Mouse (Mus musculus) urinary bladder, postnatal 36 days (tissue): Measurements from ENCODE around the gene Npw.
"Not testable (repeated sequence)": the region's sequence is repeated elsewhere in the genome, so short reads cannot be mapped to it uniquely, and the experiment has no call there.

ENCODE experiments used
- DNase-seq, 2 experiments: peaks; one replicate each; pipeline ENCODE4 v3.0.0; 2022; ENCODE audit warnings: low spot score in 2 of 2, mixed read lengths in 1 of 2

Gene Npw

DNA sequence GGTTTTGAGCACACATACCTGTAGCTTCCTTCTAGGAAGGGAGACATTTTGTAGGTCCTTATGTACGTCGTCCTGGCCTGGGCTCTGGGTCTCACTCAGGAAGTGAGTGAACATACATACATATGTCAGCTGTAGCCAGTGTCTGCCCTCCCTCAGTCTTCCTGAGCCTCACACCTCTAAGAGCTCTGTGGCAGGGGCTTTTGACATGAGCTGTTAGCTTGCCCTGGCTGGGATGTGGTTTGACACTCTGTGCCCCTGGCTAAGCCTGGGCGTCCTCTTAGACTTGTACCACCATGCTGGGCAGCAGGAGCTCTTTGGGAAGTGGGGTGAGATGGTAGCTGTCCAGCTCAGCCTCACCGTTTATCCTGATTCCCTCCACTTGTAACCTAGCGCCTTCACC, 13.1 kb upstream of the Npw start:
- no peak for DNase-seq

DNA sequence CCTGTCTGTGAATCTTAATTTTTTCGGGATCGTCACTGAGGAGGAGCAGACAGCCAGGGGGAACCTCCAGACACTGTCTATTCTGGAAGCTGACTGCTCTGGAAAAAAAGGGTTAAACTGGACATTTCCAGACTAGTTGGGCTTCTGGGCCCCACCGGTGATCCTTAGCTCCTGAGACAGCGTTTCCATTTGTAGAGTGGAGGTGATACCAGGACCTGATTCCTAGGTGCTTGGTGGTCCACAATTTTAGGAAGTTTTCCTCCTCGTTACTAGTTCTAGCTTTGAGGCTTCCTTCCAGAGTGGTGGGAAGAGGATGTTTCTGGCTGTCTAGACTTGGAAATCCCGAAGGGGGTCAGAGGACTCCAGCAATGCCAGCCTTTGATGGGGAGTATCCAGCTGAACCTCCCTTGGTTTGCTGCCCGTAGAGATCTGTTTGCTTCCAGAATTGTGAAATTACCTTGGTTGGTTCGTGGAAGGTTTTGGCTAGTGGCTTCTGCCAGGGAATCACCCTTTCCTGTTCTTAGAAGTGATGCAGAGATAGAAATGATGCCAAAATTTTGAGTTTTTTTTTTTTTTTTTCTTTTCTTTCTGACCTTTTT, 12.1 kb upstream of the Npw start:
- DNase-seq = no peak

GRCm38 (mm10) chr17:24669545-24670245, 11.4 kb upstream of the Npw start, which contains the start of gene Zfp598:
Zfp598 (plus strand) TSS chr17:24669687.
- DNase-seq = peak; percentile 92 to 94

GRCm38 (mm10) chr17:24669214-24669544, 10.9 kb upstream of the Npw start:
- DNase-seq = not testable (repeated sequence)

DNA sequence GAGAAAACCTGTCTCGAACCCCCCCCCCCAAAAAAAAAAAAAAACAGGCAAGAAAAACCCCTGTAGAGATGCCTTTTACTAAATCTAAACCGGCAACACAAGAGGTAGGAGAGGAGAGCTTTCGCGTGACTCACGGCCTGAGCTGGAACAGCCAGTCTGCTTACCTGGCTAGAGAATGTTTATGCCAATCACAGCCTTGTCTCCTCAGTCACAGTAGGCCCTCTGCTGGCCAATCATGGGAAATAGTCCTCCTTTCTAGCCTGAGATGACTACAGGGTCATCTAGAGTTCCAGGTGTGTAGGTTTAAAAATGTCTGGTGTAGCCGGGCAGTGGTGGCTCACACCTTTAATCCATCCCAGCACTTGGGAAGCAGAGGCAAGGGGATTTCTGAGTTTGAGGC, 9.2 kb upstream of the Npw start:
- DNase-seq = peak; percentile 65 to 79

- not testable (repeated sequence) for DNase-seq
Observed at GRCm38 (mm10) chr17:24667011-24667410, 8.8 kb upstream of the Npw start.

DNA sequence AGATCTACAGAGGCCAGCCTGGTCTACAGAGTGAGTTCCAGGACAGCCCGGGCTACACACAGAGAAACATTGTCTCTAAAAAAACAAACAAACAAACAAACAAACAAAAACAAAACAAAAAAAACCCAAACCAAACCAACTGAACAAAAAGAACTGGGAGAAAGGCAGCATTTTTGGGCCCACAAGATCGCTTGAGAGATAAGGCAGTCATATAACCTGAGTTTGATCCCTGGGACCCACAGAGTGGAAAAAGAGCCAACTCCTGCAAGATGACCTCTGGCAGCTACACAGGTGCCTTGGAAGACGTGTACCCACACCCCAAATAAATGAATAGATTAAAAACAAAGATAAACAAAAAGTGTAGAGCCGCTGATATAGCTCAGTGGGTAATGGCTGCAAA, 3.3 kb downstream of the Npw start:
- DNase-seq = no peak

DNA sequence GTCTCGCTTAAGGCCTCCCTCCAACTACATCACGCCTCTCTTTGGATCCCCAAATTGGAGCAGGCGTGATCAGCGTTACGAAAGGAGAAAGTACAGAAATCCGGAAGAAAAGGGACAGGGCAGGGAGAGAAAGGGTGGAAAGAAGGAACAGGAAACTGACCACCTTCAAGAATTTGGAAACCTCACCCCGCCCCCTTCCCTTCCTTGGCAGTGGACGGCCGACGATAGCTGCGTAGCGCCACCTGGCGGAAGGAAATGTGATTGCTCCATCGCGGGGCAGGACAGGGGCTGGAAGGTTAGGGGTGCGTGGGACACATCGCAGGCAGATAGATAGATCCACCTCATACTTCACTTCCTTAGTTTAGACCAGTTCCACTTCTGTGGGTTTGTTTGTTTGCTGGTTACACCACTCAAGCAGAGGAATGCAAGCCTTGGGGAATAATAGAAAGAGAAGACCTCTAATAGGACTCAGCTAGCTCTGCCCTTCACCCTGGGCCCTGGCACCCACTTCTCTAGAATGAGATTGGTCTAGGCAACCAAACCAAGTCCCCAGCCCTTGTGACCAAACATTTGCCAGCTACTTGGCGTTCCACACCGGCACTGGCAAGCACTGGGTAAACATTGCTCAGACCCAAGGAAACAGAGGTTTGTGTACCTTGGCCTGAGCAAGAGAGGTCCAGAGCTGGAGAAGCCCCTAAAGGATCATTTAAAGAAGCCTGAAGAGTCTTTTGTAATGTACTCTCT, 4.1 kb downstream of the Npw start:
- peak; percentile 67 to 73 for DNase-seq

DNA sequence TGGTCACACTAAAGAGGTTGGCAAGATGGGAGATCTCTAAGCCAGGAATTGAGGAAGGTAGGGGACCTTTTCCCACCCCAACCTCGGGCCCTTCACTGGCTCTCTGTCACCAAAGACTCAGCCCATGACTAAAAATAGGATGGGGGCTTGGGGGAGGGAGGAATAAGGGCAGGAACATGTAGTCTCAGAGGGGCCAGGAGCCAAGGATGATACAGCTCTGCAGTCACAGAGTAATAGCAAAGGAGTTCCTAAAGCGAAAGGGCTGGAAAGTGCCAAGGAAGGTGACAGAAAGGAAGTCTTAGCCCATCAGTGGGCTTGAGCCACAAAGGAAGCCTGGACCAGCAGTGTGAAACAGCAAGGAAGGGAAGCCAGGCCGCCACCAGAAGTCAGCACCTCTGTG, 6.4 kb downstream of the Npw start:
- DNase-seq = no peak

DNA sequence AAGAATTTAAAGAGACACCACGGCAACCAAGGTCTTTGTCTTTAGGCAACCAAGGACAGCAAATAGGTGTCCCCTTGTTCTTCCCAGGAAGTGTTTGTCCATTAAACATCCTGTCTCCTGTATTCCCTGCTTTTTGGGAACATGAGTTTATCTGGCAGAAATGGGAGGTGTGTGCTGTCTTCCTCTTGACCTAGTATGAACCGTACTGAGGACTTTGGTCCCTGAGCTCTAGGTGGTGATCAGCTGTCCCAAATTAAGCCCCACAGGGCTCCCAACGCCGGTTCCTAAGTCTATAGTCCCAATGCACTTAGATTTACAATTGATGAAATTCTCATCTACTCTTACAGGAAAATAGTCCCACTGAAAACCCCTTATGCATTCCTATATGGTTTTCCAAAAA, 7.5 kb downstream of the Npw start:
- DNase-seq = no peak

- DNase-seq = peak; percentile 51 to 54
Observed at GRCm38 (mm10) chr17:24650070-24650616, 8.1 kb downstream of the Npw start, which contains the start of gene Slc9a3r2. Slc9a3r2 (minus strand) TSS chr17:24650327.

- peak; percentile 48 to 50 for DNase-seq
Observed at GRCm38 (mm10) chr17:24649581-24650069, 8.6 kb downstream of the Npw start.

DNA sequence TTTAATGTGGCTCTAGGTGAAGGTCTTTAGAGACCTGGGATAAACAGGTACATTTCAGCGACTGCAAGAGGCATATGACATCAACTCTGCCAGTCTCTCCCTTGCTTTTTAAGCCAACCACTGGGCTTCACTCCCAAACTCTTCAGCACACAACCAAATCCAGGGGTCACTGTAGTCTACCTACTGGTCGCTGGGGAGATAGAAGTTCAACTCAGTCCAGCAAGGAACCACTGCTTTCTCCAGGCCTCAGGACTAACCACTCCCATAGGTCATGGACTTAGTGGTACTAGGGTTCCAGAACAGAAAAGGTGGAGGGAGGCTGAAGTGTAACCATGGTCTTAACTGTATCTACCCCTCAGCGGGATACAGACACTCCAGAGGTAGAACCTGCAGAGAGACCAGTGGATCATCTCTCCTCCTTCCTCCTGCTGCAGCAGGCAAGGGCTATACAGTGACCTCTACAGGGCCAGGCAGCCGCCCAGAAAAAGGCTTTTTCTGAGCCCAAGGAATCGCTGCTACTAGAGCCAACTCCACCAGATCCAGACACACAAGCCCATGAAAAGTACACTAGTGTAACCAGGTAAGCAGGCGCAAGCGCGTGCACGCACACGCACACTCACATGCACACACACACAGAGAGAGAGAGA, 9.4 kb downstream of the Npw start:
- no peak for DNase-seq

DNA sequence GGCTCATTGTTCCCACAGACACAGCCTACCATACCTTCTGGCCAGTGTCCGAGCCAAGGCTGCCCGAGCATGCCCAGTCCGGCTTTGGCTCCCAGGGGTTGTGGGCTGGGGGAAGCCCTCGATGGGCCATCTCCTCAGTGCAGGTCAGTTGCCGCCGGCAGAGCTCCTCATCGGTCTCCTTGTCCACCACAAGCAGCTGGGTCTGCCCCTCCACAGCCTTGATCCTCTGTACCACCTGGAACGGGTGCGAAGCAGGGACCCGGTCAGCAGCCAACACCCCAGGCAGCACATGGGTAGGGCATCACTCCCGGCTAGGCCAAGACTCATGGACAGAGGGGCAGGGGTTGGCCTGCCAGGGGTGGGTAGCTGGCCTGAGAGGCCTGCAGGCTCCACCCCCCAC, 10.8 kb downstream of the Npw start:
- no peak for DNase-seq

GRCm38 (mm10) chr17:24646381-24646780, 11.9 kb downstream of the Npw start:
- no peak for DNase-seq

DNA sequence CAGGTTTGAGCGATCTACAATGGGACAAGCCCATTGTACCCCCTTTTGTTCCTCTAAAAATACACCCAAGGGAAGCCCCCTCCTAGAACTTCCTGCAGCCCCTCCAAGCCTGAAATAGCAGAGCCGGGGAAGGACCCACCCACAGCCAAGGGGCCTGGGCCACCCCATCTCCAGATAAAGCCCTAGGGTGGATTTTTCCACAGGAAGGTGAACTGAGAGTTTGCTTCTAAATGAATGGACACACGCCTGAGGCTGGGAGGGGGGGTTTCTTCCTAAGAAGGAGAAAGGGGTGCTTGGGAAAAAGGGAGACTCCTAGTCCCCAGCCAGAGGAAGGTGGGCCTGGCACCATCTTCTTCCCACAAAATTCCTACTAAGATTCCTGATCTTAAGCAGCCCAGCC, 12.3 kb downstream of the Npw start:
- DNase-seq = no peak

DNA sequence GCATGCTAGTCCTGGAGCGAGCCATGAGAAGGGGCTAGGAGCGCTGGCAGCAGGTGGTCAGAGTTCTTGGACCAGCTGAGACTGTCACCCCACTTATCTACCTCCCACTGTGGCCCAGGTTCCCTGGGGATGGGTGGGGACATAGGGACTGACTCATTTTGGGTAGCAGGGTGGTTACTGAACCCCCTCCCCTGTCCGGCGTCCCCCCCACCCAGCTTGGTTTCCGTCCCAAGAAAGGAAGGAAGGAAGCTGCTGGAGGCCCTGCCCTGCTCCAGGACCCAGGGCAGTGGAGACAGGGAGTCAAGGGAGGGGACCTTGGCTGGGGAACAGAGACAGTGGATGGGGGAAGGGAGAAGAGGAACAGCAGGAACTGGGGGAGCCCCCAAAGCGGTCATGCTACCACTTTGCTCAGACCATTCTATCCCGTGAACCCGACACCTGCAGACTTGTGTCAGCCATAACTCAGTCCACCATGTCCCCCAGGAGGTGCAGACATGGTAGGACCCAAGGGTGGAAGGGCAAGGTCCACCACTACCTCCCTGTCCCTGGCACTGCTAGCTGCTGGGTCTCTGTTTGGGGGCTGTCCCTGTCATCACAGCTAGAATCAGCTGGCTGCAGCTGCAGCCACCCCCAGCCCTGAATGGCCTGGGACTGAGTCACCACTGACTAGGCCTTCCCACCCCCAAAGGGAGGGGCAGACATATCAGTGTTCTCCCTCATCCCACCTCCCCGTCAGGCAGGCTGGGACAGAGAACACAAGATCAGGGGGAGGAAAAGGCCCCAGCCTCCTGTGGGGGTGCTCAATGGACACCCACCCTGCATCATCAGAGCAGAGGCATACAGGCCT, 13.2 kb downstream of the Npw start:
- DNase-seq = no peak

DNA sequence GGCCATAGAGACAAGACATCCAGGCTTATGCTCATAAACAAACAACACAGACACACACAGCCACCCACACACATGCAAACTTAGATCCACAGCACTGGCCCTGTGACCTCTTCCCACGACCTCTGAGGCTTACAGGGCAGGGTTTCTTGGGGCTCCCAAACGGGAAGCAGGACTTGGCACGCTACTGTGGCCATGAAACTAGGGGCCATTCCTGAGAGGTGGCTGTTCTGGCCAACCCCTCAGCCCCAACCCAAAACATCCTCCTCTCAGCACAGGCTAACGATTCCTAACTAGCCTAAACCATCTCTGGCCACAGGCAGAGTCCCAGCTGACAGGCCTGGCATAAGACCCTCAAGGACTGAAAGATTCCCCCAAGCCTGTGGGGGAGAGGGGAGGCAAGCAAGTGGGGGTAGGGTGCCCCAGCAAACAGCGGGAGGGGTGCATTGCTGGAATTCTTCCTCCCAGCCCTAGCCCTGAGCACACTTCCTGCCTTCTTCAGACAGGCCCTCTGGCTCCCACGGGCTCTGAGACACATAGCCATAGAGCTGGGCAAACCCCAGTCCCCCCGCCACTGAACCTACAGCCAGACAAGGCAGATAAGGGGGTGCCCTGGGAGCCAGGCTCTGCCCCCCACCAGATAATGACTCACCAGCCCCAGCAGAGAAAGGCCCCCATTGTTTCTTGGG, 14.1 kb downstream of the Npw start:
- DNase-seq = no peak

DNA sequence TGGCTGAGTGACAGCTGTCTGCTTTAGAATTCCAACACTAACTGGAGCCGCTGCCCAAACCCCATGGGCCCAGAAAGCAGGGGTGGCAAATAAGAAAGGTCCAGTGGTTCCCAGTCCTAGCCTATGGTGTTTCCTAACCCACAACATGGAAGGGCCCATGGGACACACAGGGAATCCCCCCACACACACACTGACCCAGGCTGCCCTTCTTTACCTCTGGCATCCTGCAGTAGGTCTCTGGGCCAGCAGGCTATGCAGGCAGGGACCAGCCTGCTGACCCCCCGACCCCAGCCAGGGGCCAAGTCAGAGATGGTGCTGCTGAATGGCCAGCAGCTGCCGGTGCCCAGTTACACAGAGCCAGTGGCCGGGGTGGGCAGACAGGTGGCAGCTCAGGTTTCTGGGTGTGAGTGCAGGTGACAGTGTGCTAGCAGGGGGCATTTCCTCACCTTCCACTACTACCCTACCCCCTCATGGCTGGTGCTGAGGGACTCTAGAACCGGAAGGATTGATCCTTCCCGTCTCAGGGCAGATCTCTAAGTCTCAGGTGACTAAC, 15.4 kb downstream of the Npw start:
- no peak for DNase-seq

- no peak for DNase-seq
Observed at GRCm38 (mm10) chr17:24641944-24642343, 16.3 kb downstream of the Npw start.
